Mouse (Mus musculus): ENCODE data around the gene Gzmm. TPM values are rescaled to one million over a fixed set of nuclear protein-coding genes. Genes with fewer than 3 reads are reported as not detected.

Gzmm gene
- polyA plus RNA-seq, 1 experiment from 2014 or later: 0.76 TPM

Other genes with a start within 250 kb of the Gzmm start
- not detected in 2 replicates for gene Vmn2r83, start 220.3 kb upstream of the Gzmm start, polyA plus RNA-seq (2016; fragmentation: Nextera tagmentation; extraction: Ambion mirVana)
- gene Plpp2, start 155.2 kb upstream of the Gzmm start, polyA plus RNA-seq (2016; fragmentation: Nextera tagmentation; extraction: Ambion mirVana): 26.6 and 29.3 TPM in 2 replicates
- 71.3 and 79.8 TPM in 2 replicates for gene Mier2, start 133.8 kb upstream of the Gzmm start, polyA plus RNA-seq (2016; fragmentation: Nextera tagmentation; extraction: Ambion mirVana)
- gene Theg, start 101.7 kb upstream of the Gzmm start, polyA plus RNA-seq (2016; fragmentation: Nextera tagmentation; extraction: Ambion mirVana): not detected in 2 replicates
- gene C2cd4c, start 75.0 kb upstream of the Gzmm start, polyA plus RNA-seq (2016; fragmentation: Nextera tagmentation; extraction: Ambion mirVana): not detected in 2 replicates
- 7.8 and 8.6 TPM in 2 replicates for gene Shc2, start 51.1 kb upstream of the Gzmm start, polyA plus RNA-seq (2016; fragmentation: Nextera tagmentation; extraction: Ambion mirVana)
- gene Odf3l2, start 43.3 kb upstream of the Gzmm start, polyA plus RNA-seq (2016; fragmentation: Nextera tagmentation; extraction: Ambion mirVana): not detected in 2 replicates
- gene Madcam1, start 24.5 kb upstream of the Gzmm start, polyA plus RNA-seq (2016; fragmentation: Nextera tagmentation; extraction: Ambion mirVana): 3.7 and 6.4 TPM in 2 replicates
- gene Tpgs1, start 19.7 kb upstream of the Gzmm start, polyA plus RNA-seq (2016; fragmentation: Nextera tagmentation; extraction: Ambion mirVana): 68.0 and 73.0 TPM in 2 replicates
- gene Cdc34, start 6.8 kb upstream of the Gzmm start, polyA plus RNA-seq (2016; fragmentation: Nextera tagmentation; extraction: Ambion mirVana): 209 and 259 TPM in 2 replicates
- 642 and 664 TPM in 2 replicates for gene Bsg, start 15.5 kb downstream of the Gzmm start, polyA plus RNA-seq (2016; fragmentation: Nextera tagmentation; extraction: Ambion mirVana)
- gene Hcn2, start 27.6 kb downstream of the Gzmm start, polyA plus RNA-seq (2016; fragmentation: Nextera tagmentation; extraction: Ambion mirVana): 0.04 TPM in 1 of 2 replicates, not detected in the other
- gene Polrmt, start 57.6 kb downstream of the Gzmm start, polyA plus RNA-seq (2016; fragmentation: Nextera tagmentation; extraction: Ambion mirVana): 58.6 and 61.2 TPM in 2 replicates
- gene Fgf22, start 66.1 kb downstream of the Gzmm start, polyA plus RNA-seq (2016; fragmentation: Nextera tagmentation; extraction: Ambion mirVana): 0.28 and 0.65 TPM in 2 replicates
- 141 and 151 TPM in 2 replicates for gene Rnf126, start 77.9 kb downstream of the Gzmm start, polyA plus RNA-seq (2016; fragmentation: Nextera tagmentation; extraction: Ambion mirVana)
- gene Fstl3, start 88.3 kb downstream of the Gzmm start, polyA plus RNA-seq (2016; fragmentation: Nextera tagmentation; extraction: Ambion mirVana): 1.8 and 2.3 TPM in 2 replicates
- gene Prss57, start 101.9 kb downstream of the Gzmm start, polyA plus RNA-seq (2016; fragmentation: Nextera tagmentation; extraction: Ambion mirVana): 0.19 TPM in 1 of 2 replicates, not detected in the other
- 121 and 126 TPM in 2 replicates for gene Palm, start 104.6 kb downstream of the Gzmm start, polyA plus RNA-seq (2016; fragmentation: Nextera tagmentation; extraction: Ambion mirVana)
- 0.60 TPM in 1 of 2 replicates, not detected in the other for gene Misp, start 132.0 kb downstream of the Gzmm start, polyA plus RNA-seq (2016; fragmentation: Nextera tagmentation; extraction: Ambion mirVana)
- 485 and 494 TPM in 2 replicates for gene Ptbp1, start 165.4 kb downstream of the Gzmm start, polyA plus RNA-seq (2016; fragmentation: Nextera tagmentation; extraction: Ambion mirVana)
- gene Prtn3, start 185.5 kb downstream of the Gzmm start, polyA plus RNA-seq (2016; fragmentation: Nextera tagmentation; extraction: Ambion mirVana): 9.1 and 15.3 TPM in 2 replicates
- gene Plppr3, start 185.6 kb downstream of the Gzmm start, polyA plus RNA-seq (2016; fragmentation: Nextera tagmentation; extraction: Ambion mirVana): 108 and 140 TPM in 2 replicates
- not detected in 2 replicates for gene Elane, start 197.2 kb downstream of the Gzmm start, polyA plus RNA-seq (2016; fragmentation: Nextera tagmentation; extraction: Ambion mirVana)
- not detected in 2 replicates for gene Cfd, start 201.8 kb downstream of the Gzmm start, polyA plus RNA-seq (2016; fragmentation: Nextera tagmentation; extraction: Ambion mirVana)
- gene Med16, start 219.9 kb downstream of the Gzmm start, polyA plus RNA-seq (2016; fragmentation: Nextera tagmentation; extraction: Ambion mirVana): 63.6 and 67.1 TPM in 2 replicates
- gene Gm26602, start 221.8 kb downstream of the Gzmm start, polyA plus RNA-seq (2016; fragmentation: Nextera tagmentation; extraction: Ambion mirVana): not detected in 2 replicates
- 0.31 and 0.49 TPM in 2 replicates for gene Kiss1r, start 228.0 kb downstream of the Gzmm start, polyA plus RNA-seq (2016; fragmentation: Nextera tagmentation; extraction: Ambion mirVana)
- 116 and 143 TPM in 2 replicates for gene R3hdm4, start 232.2 kb downstream of the Gzmm start, polyA plus RNA-seq (2016; fragmentation: Nextera tagmentation; extraction: Ambion mirVana)
- gene Arid3a, start 238.0 kb downstream of the Gzmm start, polyA plus RNA-seq (2016; fragmentation: Nextera tagmentation; extraction: Ambion mirVana): 18.2 and 29.4 TPM in 2 replicates